Mouse (Mus musculus) CH12.LX (cell line): ENCODE measurements around the gene Fhit.

Source experiments
- EP300 ChIP-seq: IDR thresholded peaks from 2 replicates; pipeline ENCODE4 v1.6.1; 2011; ENCODE audit warnings: low read length, improper control_type of control experiment
- MAFK ChIP-seq: IDR thresholded peaks from 2 replicates; pipeline ENCODE4 v1.6.1; 2011; ENCODE audit warnings: low read length, improper control_type of control experiment; ENCODE audit not compliant: insufficient replicate concordance
- SMC3 ChIP-seq: IDR thresholded peaks from 2 replicates; pipeline ENCODE4 v1.6.1; 2011; ENCODE audit warnings: low read depth, low read length, improper control_type of control experiment

DNA sequence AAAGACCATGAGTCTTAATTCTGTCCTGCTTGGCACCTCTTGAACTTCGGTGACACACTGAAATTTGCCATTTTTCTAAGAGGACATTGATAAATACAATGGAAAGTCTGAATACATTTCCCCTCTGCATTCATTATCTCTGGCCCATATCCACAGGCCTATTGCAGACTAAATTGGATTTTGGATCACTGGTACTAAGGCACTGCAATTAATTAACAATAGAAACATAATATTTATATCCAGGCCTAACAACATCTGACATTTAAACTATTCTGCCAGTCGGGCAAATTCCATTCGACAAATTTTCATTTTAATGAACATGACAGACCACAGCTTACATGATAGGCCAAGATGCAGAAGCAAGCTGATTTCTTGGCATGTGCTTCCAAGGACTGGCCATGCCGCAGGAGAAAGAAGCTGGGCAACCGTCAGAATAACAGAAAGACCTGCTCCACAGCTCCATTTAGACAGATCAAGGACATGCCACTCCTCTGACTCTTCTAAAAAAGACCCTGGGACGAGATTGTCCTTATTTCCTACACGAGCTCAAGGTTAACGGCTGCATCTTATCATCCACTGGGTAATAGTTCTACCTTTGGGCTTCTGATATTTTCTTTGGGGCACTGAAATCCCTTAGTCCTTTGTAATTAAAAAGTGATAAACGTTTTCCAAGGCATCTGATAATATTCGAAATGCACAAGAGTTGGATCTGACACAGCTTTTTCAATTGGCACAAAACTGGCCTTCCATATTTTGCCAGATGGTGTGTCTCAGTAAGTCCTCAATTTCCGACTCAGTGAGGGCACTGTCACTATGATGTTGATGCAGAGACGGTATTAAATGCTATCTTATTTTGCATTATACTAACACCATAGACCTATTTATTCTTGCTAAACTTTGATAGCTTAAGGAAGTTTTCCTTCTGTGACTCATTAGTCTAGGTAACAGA lies 27.8 kb downstream of the Fhit start:
- TF ChIP-seq SMC3 (no peak), MAFK (no peak), EP300 (no peak)
